Mouse (Mus musculus) bone marrow macrophage, adult 2 months (primary cell): ENCODE results near the gene Dek.

Source experiments
- CTCF ChIP-seq: IDR thresholded peaks from 2 replicates; pipeline ENCODE4 v1.5.1; 2012; ENCODE audit warnings: low read depth, mild to moderate bottlenecking, low read length, moderate library complexity
- POLR2A ChIP-seq: IDR thresholded peaks from 2 replicates; pipeline ENCODE4 v1.6.1; 2012; ENCODE audit warnings: mild to moderate bottlenecking, low read depth, low read length, borderline replicate concordance

- TF ChIP-seq POLR2A (no peak), CTCF (no peak)
Measured at GRCm38 (mm10) chr13:47040061-47040460, 65.9 kb downstream of the Dek start.
